Mouse (Mus musculus) liver, postnatal 0 days (tissue): Measurements from ENCODE around the gene Tet1. TPM values are rescaled to one million over a fixed set of nuclear protein-coding genes. Genes with fewer than 3 reads are reported as not detected.

Experiments
- ATAC-seq: fragments of 200-750 bp; cut with Nextera tagmentation; 2 replicates; pipeline ENCODE4 v1.8.0; 2017; ENCODE audit warnings: mild to moderate bottlenecking, moderate library complexity
- DNase-seq: peaks from one replicate; pipeline ENCODE4 v3.0.0-alpha.2; 2016
- H3K27ac ChIP-seq: fragments of 300-500 bp; sonication (generic); 2 replicates; pipeline ENCODE4 v1.5.1; 2014; ENCODE audit warnings: antibody characterized with exemption, moderate library complexity, mild to moderate bottlenecking, low read depth
- H3K27me3 ChIP-seq: fragments of 300-500 bp; sonication (generic); 2 replicates; pipeline ENCODE4 v1.6.1; 2014; ENCODE audit warnings: low read length, control low read depth, mixed read lengths; ENCODE audit not compliant: insufficient read depth
- H3K36me3 ChIP-seq: fragments of 300-500 bp; sonication (generic); replicated peaks from 2 replicates; pipeline ENCODE4 v1.6.1; 2014; ENCODE audit warnings: mild to moderate bottlenecking, control low read depth, low read length, moderate library complexity, mixed read lengths; ENCODE audit not compliant: insufficient read depth
- H3K4me1 ChIP-seq: fragments of 300-500 bp; sonication (generic); 2 replicates; pipeline ENCODE4 v1.6.1; 2014; ENCODE audit warnings: antibody characterized with exemption, mild to moderate bottlenecking, control low read depth; ENCODE audit not compliant: insufficient read depth
- H3K4me2 ChIP-seq: fragments of 300-500 bp; sonication (generic); 2 replicates; pipeline ENCODE4 v1.6.1; 2014; ENCODE audit warnings: low read depth, mild to moderate bottlenecking, low read length, moderate library complexity, mixed read lengths
- H3K4me3 ChIP-seq: fragments of 300-500 bp; sonication (generic); 2 replicates; pipeline ENCODE4 v1.5.1; 2014; ENCODE audit warnings: low read depth, low read length
- H3K9ac ChIP-seq: fragments of 300-500 bp; sonication (generic); replicated peaks from 2 replicates; pipeline ENCODE4 v1.6.1; 2014; ENCODE audit warnings: mild to moderate bottlenecking, moderate library complexity
- H3K9me3 ChIP-seq: fragments of 300-500 bp; sonication (generic); 2 replicates; pipeline ENCODE4 v1.6.1; 2016; ENCODE audit warnings: mild to moderate bottlenecking, control low read depth, low read length, mixed read lengths
- CTCF ChIP-seq: sonication (generic); IDR thresholded peaks from 2 replicates; pipeline ENCODE4 v1.5.1; 2016; ENCODE audit warnings: antibody characterized with exemption, low read depth
- EP300 ChIP-seq: IDR thresholded peaks from 2 replicates; pipeline ENCODE4 v1.6.1; 2016; ENCODE audit warnings: antibody characterized with exemption, low read depth, mild to moderate bottlenecking
- WGBS: fragments of 180-500 bp; shearing (Covaris S2); extraction: QIAGEN DNeasy Blood & Tissue Kit; methylation state at CpG from one replicate; pipeline ENCODE4 v1.1.7; 2014; ENCODE audit not compliant: insufficient replicate concordance; 5-methylcytosine and 5-hydroxymethylcytosine counted together
- polyA plus RNA-seq: library from polyadenylated mRNA; unstranded; fragments of >200 nt; fragmentation: Nextera tagmentation; extraction: Ambion mirVana; gene quantifications from 2 replicates; pipeline ENCODE4 v1.2.1, GENCODE M21; 2015

Tet1 gene
- polyA plus RNA-seq, 1 experiment from 2014 or later, result 0.97 TPM

- Histone ChIP-seq H3K4me1 (peaks cover 19% of the 10 kb centered on the region), H3K9me3 (no peaks in the 10 kb centered on the region), H3K36me3 (no peaks in the 10 kb centered on the region), H3K4me3 (peak overlapping the region; percentile 61), H3K4me2 (peak overlapping the region; percentile 98), H3K27me3 (peaks cover 9% of the 10 kb centered on the region; the same call in 1 of the 2 replicates), H3K9ac (peak overlapping the region; percentile 60), H3K27ac (no peak overlapping the region)
- DNase-seq (peak; percentile 32), ATAC-seq (peak; percentile 40; the same call in 1 of the 2 replicates)
- under 1% methylated on average over 38 of the region's 38 CpGs for WGBS
- TF ChIP-seq CTCF (no peak), EP300 (no peak)
Measured at GRCm38 (mm10) chr10:62885969-62886798, 22.6 kb downstream of the Tet1 start.

GRCm38 (mm10) chr10:62885460-62885859 is 23.3 kb downstream of the Tet1 start:
- Histone ChIP-seq H3K9me3 (no peaks in the 10 kb centered on the region), H3K27me3 (peaks cover 9% of the 10 kb centered on the region; the same call in 1 of the 2 replicates), H3K4me1 (peaks cover 19% of the 10 kb centered on the region), H3K4me2 (peak overlapping the region; percentile 98), H3K9ac (no peak overlapping the region), H3K36me3 (no peaks in the 10 kb centered on the region), H3K27ac (no peak overlapping the region), H3K4me3 (peak overlapping the region; percentile 61)
- ATAC-seq (no peak), DNase-seq (no peak)
- no peak for TF ChIP-seq CTCF
- no peak for TF ChIP-seq EP300
- 34% methylated on average over 10 of the region's 10 CpGs for WGBS

- H3K4me2 ChIP-seq, result no peak overlapping the region
- TF ChIP-seq CTCF (no peak), EP300 (no peak)
- ATAC-seq, result no peak
- no peak for DNase-seq
- 70% methylated on average over 1 of the region's 1 CpGs for WGBS
- H3K9ac ChIP-seq, result no peak overlapping the region
- peaks cover 9% of the 10 kb centered on the region; the same call in 1 of the 2 replicates for H3K27me3 ChIP-seq
- no peak overlapping the region for H3K27ac ChIP-seq
- no peaks in the 10 kb centered on the region for H3K36me3 ChIP-seq
- no peaks in the 10 kb centered on the region for H3K9me3 ChIP-seq
- H3K4me1 ChIP-seq, result peaks cover 19% of the 10 kb centered on the region
- H3K4me3 ChIP-seq, result no peak overlapping the region
Measured at GRCm38 (mm10) chr10:62884517-62884916, 24.3 kb downstream of the Tet1 start.

GRCm38 (mm10) chr10:62883933-62884372 is 24.8 kb downstream of the Tet1 start:
- DNase-seq (no peak), ATAC-seq (no peak)
- TF ChIP-seq CTCF, result no peak
- TF ChIP-seq EP300, result no peak
- H3K4me2 ChIP-seq, result 0 out of 2 replicates have a peak overlapping the region, but pooled peaks have one; percentile 16
- no peak overlapping the region for H3K9ac ChIP-seq
- no peak overlapping the region for H3K27ac ChIP-seq
- H3K4me3 ChIP-seq, result no peak overlapping the region
- H3K36me3 ChIP-seq, result no peaks in the 10 kb centered on the region
- H3K4me1 ChIP-seq, result peaks cover 19% of the 10 kb centered on the region
- H3K27me3 ChIP-seq, result peaks cover 9% of the 10 kb centered on the region; the same call in 1 of the 2 replicates
- 32% methylated on average over 9 of the region's 9 CpGs for WGBS
- H3K9me3 ChIP-seq, result no peaks in the 10 kb centered on the region

- no peak overlapping the region for H3K4me3 ChIP-seq
- H3K4me2 ChIP-seq, result no peak overlapping the region
- DNase-seq (peak; percentile 34), ATAC-seq (no peak)
- H3K9ac ChIP-seq, result no peak overlapping the region
- H3K9me3 ChIP-seq, result no peaks in the 10 kb centered on the region
- no peak overlapping the region for H3K27ac ChIP-seq
- H3K36me3 ChIP-seq, result no peaks in the 10 kb centered on the region
- TF ChIP-seq EP300, result no peak
- TF ChIP-seq CTCF, result peak; percentile 65
- 45% methylated on average over 5 of the region's 5 CpGs for WGBS
- H3K4me1 ChIP-seq, result peaks cover 8% of the 10 kb centered on the region
- H3K27me3 ChIP-seq, result no peaks in the 10 kb centered on the region
Measured at GRCm38 (mm10) chr10:62881211-62881610, 27.6 kb downstream of the Tet1 start.

GRCm38 (mm10) chr10:62878056-62878455 is 30.7 kb downstream of the Tet1 start:
- H3K27me3 ChIP-seq, result no peaks in the 10 kb centered on the region
- H3K27ac ChIP-seq, result no peak overlapping the region
- DNase-seq (no peak), ATAC-seq (no peak)
- no peak overlapping the region for H3K4me2 ChIP-seq
- no peaks in the 10 kb centered on the region for H3K36me3 ChIP-seq
- H3K9me3 ChIP-seq, result no peaks in the 10 kb centered on the region
- 88% methylated on average over 13 of the region's 13 CpGs for WGBS
- no peak overlapping the region for H3K4me3 ChIP-seq
- no peaks in the 10 kb centered on the region for H3K4me1 ChIP-seq
- no peak overlapping the region for H3K9ac ChIP-seq
- TF ChIP-seq CTCF (no peak), EP300 (no peak)
